Mouse (Mus musculus): Measurements from ENCODE around the gene Stat4. TPM values are rescaled to one million over a fixed set of nuclear protein-coding genes. Genes with fewer than 3 reads are reported as not detected.

Stat4 gene
- polyA plus RNA-seq, 1 experiment from 2014 or later: 1.2 TPM

DNA sequence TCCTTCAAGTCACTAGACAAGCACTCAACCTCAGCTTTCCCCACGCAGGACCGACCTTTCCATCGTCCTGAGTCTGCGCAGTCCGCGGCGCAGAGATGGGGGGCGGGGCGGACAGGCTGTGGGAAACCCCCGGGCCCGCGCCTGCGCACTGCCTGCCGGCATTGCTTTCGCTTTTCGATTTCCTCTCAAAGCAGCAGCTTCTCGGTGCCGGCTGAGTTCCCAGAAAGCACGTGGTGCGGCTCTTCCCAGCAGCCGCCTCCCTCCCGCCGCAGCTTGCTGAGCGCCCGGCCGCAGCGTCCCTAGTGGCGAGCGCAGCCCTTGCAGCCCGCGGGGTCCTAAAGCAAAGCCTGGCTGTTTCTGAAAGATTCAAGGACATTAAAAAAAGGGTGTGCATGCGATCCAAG lies 126.7 kb downstream of the Stat4 start:
- no peaks in the 10 kb centered on the region for H3K36me3 ChIP-seq
- peaks cover 9% of the 10 kb centered on the region for H3K4me1 ChIP-seq (replicated peaks)
- peak; percentile 97 for ATAC-seq
- peak overlapping the region; percentile 82 for H3K27ac ChIP-seq
- H3K27me3 ChIP-seq: 0 out of 2 replicates have a peak, but pooled peaks cover 2% of the 10 kb centered on the region
- peak overlapping the region; percentile 34 for H3K4me3 ChIP-seq (replicated peaks)
- H3K4me2 ChIP-seq (replicated peaks): peak overlapping the region; percentile 56
- H3K9me3 ChIP-seq: no peaks in the 10 kb centered on the region
- WGBS: under 1% methylated on average over 32 of the region's 32 CpGs
- peak overlapping the region; percentile 60 for H3K9ac ChIP-seq (replicated peaks)

DNA sequence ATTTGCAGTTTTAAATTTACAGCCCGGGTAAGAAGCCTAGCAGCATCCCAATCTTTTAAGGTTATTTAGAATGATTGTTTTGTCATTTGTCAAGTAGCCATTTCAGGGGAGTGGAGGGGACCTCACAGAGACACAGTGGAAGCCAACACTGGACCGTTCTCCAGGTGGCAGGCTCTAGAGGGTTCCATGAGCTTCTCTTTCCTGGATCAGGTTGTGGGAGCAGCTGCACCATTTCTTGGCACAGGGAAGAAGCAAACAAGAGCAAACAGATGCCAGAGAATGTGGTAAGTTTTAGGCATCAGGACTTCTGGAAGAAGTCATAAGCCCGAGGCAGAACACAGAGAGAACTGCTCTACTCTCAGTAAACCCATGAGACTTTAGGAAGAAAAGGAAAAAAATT lies 129.5 kb downstream of the Stat4 start:
- no peaks in the 10 kb centered on the region for H3K9me3 ChIP-seq
- 83% methylated on average over 3 of the region's 3 CpGs for WGBS
- no peak overlapping the region for H3K27ac ChIP-seq
- H3K4me2 ChIP-seq (replicated peaks): no peak overlapping the region
- no peaks in the 10 kb centered on the region for H3K36me3 ChIP-seq
- no peak overlapping the region for H3K4me3 ChIP-seq (replicated peaks)
- peaks cover 19% of the 10 kb centered on the region for H3K4me1 ChIP-seq (replicated peaks)
- ATAC-seq: no peak
- H3K9ac ChIP-seq (replicated peaks): no peak overlapping the region
- H3K27me3 ChIP-seq: 0 out of 2 replicates have a peak, but pooled peaks cover 8% of the 10 kb centered on the region

DNA sequence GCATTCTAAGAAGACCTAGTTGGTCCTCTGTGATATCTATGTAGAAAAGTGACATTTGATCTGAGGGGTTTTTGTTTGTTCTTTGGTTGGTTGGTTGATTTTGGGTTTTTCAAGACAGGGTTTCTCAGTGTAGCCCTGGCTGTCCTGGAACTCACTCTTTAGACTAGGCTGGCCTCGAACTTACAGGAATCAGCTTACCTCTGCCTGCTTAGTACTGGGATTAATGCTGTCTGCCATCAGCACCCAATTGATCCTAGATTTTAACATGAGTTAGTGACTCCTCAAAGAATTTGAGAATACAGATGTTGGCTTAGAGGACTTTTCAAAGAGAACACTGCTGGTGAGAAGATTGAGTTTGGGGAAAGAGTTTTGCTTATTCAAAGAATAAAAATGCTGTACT lies 130.8 kb downstream of the Stat4 start:
- 0 out of 2 replicates have a peak, but pooled peaks cover 8% of the 10 kb centered on the region for H3K27me3 ChIP-seq
- H3K4me1 ChIP-seq (replicated peaks): peaks cover 19% of the 10 kb centered on the region
- 96% methylated on average over 1 of the region's 1 CpGs for WGBS

DNA sequence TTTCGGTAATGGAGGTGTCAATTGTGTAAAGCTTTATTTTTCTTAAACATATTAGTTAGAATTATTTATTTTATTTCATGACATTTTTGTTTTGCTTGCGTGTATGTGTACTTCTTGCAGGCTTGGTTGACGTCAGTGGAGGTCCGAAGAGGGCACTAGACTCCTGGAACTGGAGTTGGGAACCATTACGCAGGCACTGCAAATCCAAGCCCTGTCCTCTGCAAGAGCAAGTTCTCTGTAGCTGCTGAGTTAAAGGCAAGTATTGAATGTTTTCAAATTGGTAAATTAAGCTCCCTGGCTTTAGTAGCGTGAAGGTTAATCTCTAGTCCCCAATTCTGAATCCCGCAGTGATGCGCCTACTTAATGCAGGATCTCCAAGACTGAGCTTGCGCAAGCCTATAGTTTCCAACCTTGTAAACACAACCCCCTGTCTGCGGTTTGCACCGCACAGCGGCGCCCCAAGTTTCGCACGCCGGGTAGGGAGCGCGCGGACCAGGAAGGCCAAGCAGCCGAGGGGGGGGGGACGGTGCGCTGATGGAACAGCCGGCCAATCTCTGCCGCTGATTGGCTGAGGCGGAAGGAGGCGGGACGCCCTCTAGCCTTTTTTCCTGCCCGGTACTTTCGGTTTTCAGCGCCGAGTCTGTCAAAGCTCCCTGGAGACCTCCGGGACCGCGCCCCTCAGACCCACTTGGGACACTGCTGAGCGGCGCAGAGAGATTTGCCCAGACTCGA lies 132.1 kb downstream of the Stat4 start, which contains the start of gene Stat1:
TSS of gene Stat1 (plus strand) at position 581 of the 732 bp plus-strand sequence.
- Histone ChIP-seq H3K4me2 (replicated peaks) (peak within 1 kb of the TSS; percentile 74), H3K9me3 (no peaks in the 10 kb centered on the region), H3K36me3 (no peaks in the 10 kb centered on the region), H3K4me1 (replicated peaks) (peaks cover 13% of the 10 kb centered on the region), H3K27me3 (0 out of 2 replicates have a peak, but pooled peaks cover 8% of the 10 kb centered on the region), H3K27ac (peak within 1 kb of the TSS; percentile 31; the same call in 1 of the 2 replicates), H3K4me3 (replicated peaks) (peak within 1 kb of the TSS; percentile 78), H3K9ac (replicated peaks) (peak within 1 kb of the TSS; percentile 76)
- WGBS: 3% methylated on average over 35 of the region's 37 CpGs
- ATAC-seq: peak; percentile 93

More for the DNA sequence above, 130.8 kb downstream of the Stat4 start:
- Histone ChIP-seq H3K4me3 (replicated peaks) (no peak overlapping the region), H3K4me2 (replicated peaks) (no peak overlapping the region), H3K9ac (replicated peaks) (no peak overlapping the region), H3K9me3 (no peaks in the 10 kb centered on the region), H3K27ac (no peak overlapping the region), H3K36me3 (no peaks in the 10 kb centered on the region)
- no peak for ATAC-seq

DNA sequence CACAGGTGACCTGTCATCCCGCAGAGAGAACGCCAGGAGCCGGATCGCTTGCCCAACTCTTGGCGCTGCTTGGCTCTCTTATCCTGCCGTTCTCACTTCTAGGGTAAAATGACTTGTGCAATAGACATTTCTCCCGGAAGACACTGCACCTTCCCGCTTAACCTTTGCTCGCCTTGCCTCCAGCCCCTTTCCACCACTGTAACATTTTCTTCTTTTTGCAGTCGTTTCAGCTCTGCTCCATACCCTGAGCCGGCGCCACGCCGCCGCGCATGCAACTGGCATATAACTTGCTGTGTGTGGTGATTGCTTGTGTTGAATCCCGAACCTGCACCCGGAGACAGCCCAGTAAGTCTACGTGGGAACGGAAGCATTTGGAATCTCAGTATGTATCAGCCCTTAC lies 132.7 kb downstream of the Stat4 start:
- H3K27ac ChIP-seq: no peak overlapping the region
- H3K4me1 ChIP-seq (replicated peaks): peaks cover 13% of the 10 kb centered on the region
- ATAC-seq: peak; percentile 41
- peak overlapping the region; percentile 76 for H3K9ac ChIP-seq (replicated peaks)
- 1% methylated on average over 20 of the region's 20 CpGs for WGBS
- peak overlapping the region; percentile 78 for H3K4me3 ChIP-seq (replicated peaks)
- H3K4me2 ChIP-seq (replicated peaks): peak overlapping the region; percentile 74
- peaks cover under 1% of the 10 kb centered on the region; the same call in 1 of the 2 replicates for H3K36me3 ChIP-seq
- H3K9me3 ChIP-seq: no peaks in the 10 kb centered on the region
- H3K27me3 ChIP-seq: 0 out of 2 replicates have a peak, but pooled peaks cover 8% of the 10 kb centered on the region

DNA sequence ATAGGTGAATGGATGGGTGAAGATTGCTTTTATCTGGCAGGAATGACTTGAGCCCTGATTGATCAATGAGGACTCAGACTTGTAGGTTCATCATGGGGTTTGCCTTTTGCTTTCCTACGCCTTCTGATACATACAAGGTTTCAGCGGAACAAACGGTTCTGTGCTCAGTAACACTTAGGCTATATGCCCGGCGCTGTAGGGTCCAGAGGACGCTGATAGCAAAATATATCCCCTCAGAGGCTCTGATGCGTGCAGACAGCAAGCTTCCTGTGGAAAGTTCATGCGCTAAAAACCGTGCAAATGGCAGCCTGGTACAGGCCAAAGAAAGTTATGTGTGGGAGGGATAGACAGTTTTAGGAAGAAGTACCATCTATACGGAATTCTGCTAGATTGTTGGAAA lies 133.2 kb downstream of the Stat4 start:
- peaks cover 13% of the 10 kb centered on the region for H3K4me1 ChIP-seq (replicated peaks)
- H3K9me3 ChIP-seq: no peaks in the 10 kb centered on the region
- no peak for ATAC-seq
- 0 out of 2 replicates have a peak, but pooled peaks cover 6% of the 10 kb centered on the region for H3K27me3 ChIP-seq
- peak overlapping the region; percentile 78 for H3K4me3 ChIP-seq (replicated peaks)
- H3K9ac ChIP-seq (replicated peaks): peak overlapping the region; percentile 76; the same call in 1 of the 2 replicates
- H3K4me2 ChIP-seq (replicated peaks): peak overlapping the region; percentile 74
- H3K27ac ChIP-seq: no peak overlapping the region
- 33% methylated on average over 10 of the region's 10 CpGs for WGBS
- peaks cover 3% of the 10 kb centered on the region; the same call in 1 of the 2 replicates for H3K36me3 ChIP-seq

DNA sequence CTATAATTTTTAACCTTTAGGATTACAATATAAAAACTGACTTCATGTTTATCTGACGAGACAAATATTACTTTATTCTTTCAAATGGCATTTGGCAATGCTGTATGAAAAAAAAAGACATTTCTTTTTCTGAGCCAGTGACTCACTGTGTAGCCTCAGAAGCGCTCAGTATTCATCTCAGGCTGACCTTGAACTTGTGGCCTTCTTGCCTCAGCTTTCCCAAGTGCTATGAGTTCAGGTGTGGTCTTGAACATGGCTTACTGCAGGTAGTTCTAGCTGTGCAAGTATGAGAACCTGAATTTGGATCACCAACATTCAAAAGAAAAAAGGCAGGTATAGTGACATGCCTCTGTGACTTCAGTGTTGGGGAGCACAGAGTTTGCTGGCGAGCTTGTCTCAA lies 134.1 kb downstream of the Stat4 start:
- Histone ChIP-seq H3K4me1 (replicated peaks) (peaks cover 13% of the 10 kb centered on the region), H3K27me3 (0 out of 2 replicates have a peak, but pooled peaks cover 6% of the 10 kb centered on the region), H3K4me3 (replicated peaks) (no peak overlapping the region), H3K36me3 (peaks cover 3% of the 10 kb centered on the region; the same call in 1 of the 2 replicates), H3K4me2 (replicated peaks) (no peak overlapping the region), H3K27ac (no peak overlapping the region), H3K9ac (replicated peaks) (no peak overlapping the region), H3K9me3 (no peaks in the 10 kb centered on the region)
- WGBS: 84% methylated on average over 3 of the region's 3 CpGs
- no peak for ATAC-seq

DNA sequence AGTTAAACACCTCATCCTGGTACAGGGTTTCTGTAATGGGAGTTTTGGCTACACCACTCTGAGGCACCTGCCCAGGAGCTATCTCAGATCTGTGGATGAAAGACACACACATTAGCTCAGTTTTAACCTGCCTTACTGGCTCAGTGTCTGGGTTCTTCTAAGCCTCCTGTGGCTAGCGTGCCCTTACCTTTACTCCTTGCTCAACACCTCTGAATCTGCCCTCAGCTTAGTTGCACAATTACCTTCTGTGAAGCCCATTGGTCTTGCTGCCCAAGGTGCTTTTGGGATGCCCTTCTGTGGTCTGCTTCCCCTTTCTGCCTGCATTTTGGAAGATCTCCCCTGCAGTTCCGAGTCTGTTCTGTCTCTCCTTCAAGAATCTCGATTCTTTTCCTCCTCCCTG lies 137.9 kb downstream of the Stat4 start:
- H3K4me2 ChIP-seq (replicated peaks): no peak overlapping the region
- H3K9ac ChIP-seq (replicated peaks): no peak overlapping the region
- 0 out of 2 replicates have a peak, but pooled peaks cover 6% of the 10 kb centered on the region for H3K27me3 ChIP-seq
- H3K4me3 ChIP-seq (replicated peaks): no peak overlapping the region
- H3K9me3 ChIP-seq: no peaks in the 10 kb centered on the region
- no peak for ATAC-seq
- H3K27ac ChIP-seq: no peak overlapping the region
- H3K4me1 ChIP-seq (replicated peaks): peaks cover 5% of the 10 kb centered on the region
- 64% methylated on average over 3 of the region's 3 CpGs for WGBS
- H3K36me3 ChIP-seq: peaks cover 14% of the 10 kb centered on the region

DNA sequence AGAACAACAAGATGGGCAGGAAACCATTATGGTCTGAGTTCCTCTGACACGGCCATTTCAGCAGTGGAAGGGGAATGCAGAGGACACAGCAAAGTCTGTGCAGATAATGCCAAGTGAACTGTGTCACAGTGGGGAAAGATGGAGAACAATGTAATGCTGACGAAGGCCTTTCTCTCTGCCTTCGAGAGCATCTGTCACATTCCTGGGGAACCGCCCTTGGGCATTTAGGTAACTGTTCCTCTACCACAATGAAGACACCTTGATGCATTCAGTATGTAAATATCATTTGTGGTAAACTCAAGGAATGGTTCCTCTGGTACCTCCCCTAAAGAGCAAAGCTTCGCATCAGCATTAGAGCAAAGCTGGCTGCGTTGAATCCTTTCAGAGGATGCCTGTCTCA lies 140.4 kb downstream of the Stat4 start:
- Histone ChIP-seq H3K9me3 (no peaks in the 10 kb centered on the region), H3K27me3 (no peaks in the 10 kb centered on the region), H3K4me3 (replicated peaks) (no peak overlapping the region), H3K27ac (no peak overlapping the region), H3K36me3 (peaks cover 14% of the 10 kb centered on the region), H3K4me2 (replicated peaks) (no peak overlapping the region), H3K4me1 (replicated peaks) (no peaks in the 10 kb centered on the region), H3K9ac (replicated peaks) (no peak overlapping the region)
- WGBS: 93% methylated on average over 6 of the region's 6 CpGs
- no peak for ATAC-seq

DNA sequence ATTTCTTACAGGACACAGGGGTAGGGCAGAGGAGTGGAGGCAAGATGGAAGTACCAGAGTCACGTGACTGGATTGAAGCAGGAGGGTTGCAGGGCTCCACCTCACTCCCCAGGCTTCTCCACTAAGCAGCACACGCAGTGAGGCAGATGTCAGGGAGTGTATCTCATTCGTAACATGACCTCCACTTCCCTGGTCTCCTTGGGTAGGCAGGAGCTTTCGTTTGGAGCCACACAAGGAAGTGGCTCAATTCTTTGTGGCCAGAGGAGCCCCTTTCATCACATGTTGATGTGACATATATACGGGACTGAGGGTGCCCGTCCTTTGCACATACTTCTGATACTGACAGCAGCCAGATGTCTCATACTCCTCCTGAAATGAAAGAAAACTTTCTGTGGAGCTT lies 142.8 kb downstream of the Stat4 start:
- Histone ChIP-seq H3K27ac (no peak overlapping the region), H3K9ac (replicated peaks) (no peak overlapping the region), H3K4me1 (replicated peaks) (no peaks in the 10 kb centered on the region), H3K27me3 (no peaks in the 10 kb centered on the region), H3K36me3 (peaks cover 13% of the 10 kb centered on the region), H3K9me3 (no peaks in the 10 kb centered on the region), H3K4me3 (replicated peaks) (no peak overlapping the region), H3K4me2 (replicated peaks) (no peak overlapping the region)
- ATAC-seq: no peak
- 79% methylated on average over 6 of the region's 6 CpGs for WGBS

DNA sequence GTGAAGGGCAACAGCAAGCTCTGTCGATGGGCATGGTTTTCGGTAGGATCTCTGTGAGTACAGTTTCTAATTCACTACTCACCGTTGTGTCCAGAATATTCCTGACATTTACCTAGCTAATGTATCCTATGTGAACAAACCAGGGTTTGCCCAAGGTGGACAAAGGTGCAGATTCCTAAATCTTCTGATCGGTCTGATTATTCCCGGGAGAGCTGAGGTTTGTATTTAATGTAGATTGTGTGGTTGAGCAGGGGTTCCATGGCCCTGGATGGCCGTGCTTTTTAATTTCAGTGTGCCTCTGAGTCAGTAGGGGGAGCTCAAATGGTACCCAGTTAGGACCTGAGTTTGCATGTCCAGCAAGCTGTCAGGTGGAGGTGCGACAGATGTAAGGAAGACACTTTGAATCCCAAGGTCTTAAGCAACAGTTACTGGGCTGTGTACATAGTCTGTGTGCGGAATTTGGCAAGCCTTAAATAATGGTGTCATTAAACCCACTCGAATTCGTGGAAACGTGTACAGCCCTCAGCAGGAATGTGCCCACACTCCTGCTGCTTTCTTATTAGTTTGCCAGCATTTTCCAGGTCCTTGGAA lies 144.9 kb downstream of the Stat4 start:
- no peak overlapping the region for H3K4me2 ChIP-seq (replicated peaks)
- H3K4me3 ChIP-seq (replicated peaks): no peak overlapping the region
- H3K27ac ChIP-seq: no peak overlapping the region
- ATAC-seq: no peak
- no peaks in the 10 kb centered on the region for H3K27me3 ChIP-seq
- 86% methylated on average over 11 of the region's 11 CpGs for WGBS
- no peak overlapping the region for H3K9ac ChIP-seq (replicated peaks)
- peaks cover 4% of the 10 kb centered on the region; the same call in 1 of the 2 replicates for H3K36me3 ChIP-seq
- no peaks in the 10 kb centered on the region for H3K9me3 ChIP-seq
- no peaks in the 10 kb centered on the region for H3K4me1 ChIP-seq (replicated peaks)

DNA sequence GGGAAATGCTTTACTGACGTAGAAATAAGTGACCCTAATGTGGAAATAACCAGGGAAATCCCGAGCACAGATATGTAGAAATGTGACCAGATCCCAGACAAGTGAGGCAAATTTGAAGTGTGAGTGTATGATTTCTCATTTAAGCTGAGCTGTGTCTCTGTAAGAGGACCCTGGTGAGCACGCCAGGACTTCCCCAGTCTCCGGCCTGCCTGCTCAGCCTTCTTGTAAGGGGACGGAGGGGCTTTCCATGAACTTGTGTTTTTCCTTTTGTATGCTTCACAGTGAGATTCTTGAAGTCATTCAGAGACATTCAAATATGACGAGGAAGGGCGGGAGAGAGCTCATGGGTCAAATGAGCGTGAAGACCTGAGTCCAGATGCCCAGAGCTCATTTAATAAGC lies 146.3 kb downstream of the Stat4 start:
- H3K4me3 ChIP-seq (replicated peaks): no peak overlapping the region
- WGBS: 74% methylated on average over 8 of the region's 8 CpGs

More for the DNA sequence above, 146.3 kb downstream of the Stat4 start:
- Histone ChIP-seq H3K27me3 (no peaks in the 10 kb centered on the region), H3K4me2 (replicated peaks) (no peak overlapping the region), H3K36me3 (no peaks in the 10 kb centered on the region), H3K9ac (replicated peaks) (no peak overlapping the region), H3K9me3 (no peaks in the 10 kb centered on the region), H3K27ac (no peak overlapping the region), H3K4me1 (replicated peaks) (no peaks in the 10 kb centered on the region)
- no peak for ATAC-seq

All from midbrain, embryonic 13.5 days (tissue).